Mouse (Mus musculus) hindlimb bud, embryonic 11.5 days (tissue): Measurements from ENCODE around the gene Atp6v0b.
A peak's percentile ranks its signal among the peaks of the same experiment; 100 is the strongest.

Source experiments
- DNase-seq: peaks from one replicate; pipeline ENCODE4 v3.0.0-alpha.2; 2012; ENCODE audit warnings: low read depth, low spot score; ENCODE audit errors: extremely low spot score

Atp6v0b gene

DNA sequence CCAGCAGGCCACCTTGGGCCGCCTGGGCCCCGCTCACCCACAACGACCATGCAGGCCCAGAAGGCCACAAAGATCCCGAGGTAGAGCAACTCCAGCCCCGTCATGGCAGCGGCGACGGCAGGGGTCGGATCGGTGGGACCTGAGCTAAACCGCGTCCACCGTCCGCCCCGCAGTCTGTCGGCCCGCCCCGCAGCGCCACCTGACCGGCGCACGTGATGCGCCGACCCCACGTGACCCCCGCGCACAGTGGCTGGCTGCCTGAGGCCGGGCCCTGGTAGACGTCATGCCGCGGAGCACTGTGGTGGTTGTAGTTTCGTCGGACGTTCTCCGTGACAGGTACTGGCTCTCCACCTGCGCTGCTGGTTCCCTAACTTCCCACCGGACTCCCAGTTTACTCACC lies at the start of gene Atp6v0b:
TSS of gene Atp6v0b (minus strand) at position 201 of the 400 bp plus-strand sequence.
- peak; percentile 53 for DNase-seq

- DNase-seq = no peak
Measured at GRCm38 (mm10) chr4:117934081-117934480, 46.9 kb upstream of the Atp6v0b start.

- no peak for DNase-seq
Measured at GRCm38 (mm10) chr4:117933248-117933647, 46.1 kb upstream of the Atp6v0b start.

DNA sequence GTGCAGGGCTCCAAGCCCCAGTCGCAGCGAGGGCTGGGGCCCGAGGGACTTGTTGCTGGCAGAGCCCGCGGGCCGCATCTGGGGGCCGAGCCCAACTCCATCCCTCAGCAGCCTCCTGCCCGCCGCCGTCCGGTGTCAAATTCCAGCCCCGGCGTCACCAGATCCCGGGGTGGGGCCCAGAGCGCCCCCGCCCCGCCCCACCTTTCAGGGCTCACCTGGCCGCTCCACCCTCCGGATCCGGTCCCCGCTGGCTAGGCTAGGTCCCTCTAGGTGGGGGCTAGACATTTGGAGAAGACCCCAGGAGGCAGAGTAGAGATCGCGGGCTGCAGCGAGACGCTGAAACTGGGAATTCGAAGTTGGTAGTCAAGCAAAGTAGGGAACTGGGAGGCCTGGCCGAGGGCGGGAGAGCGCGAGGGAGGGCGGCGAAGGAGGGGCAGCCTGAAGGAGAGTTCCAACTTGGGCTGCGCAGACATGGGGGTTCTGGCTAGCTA lies 42.3 kb upstream of the Atp6v0b start, which contains the start of gene Artn:
TSS of gene Artn (minus strand) at position 373 of the 491 bp plus-strand sequence.
- DNase-seq = no peak

GRCm38 (mm10) chr4:117928699-117929241 lies 41.6 kb upstream of the Atp6v0b start:
- no peak for DNase-seq

DNA sequence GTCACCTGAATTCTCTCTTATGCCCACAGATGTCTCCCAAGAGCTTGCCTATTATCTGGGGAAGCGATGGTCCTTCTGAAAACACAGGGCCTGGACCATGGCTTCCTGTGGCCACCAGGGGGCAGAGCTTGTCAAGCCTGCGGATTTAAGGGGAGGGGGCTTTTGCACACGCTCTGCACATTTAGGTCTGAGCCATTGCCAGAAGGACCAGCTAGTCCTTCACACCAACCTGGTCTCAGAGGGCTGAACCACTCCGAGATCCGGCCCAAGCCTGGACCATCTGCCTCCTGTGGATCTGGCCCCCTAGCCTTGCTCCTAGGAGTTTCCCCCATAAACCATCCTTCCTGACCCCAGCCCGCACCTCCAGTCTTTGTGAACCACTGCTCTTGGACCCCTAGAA lies 41.1 kb upstream of the Atp6v0b start:
- no peak for DNase-seq

DNA sequence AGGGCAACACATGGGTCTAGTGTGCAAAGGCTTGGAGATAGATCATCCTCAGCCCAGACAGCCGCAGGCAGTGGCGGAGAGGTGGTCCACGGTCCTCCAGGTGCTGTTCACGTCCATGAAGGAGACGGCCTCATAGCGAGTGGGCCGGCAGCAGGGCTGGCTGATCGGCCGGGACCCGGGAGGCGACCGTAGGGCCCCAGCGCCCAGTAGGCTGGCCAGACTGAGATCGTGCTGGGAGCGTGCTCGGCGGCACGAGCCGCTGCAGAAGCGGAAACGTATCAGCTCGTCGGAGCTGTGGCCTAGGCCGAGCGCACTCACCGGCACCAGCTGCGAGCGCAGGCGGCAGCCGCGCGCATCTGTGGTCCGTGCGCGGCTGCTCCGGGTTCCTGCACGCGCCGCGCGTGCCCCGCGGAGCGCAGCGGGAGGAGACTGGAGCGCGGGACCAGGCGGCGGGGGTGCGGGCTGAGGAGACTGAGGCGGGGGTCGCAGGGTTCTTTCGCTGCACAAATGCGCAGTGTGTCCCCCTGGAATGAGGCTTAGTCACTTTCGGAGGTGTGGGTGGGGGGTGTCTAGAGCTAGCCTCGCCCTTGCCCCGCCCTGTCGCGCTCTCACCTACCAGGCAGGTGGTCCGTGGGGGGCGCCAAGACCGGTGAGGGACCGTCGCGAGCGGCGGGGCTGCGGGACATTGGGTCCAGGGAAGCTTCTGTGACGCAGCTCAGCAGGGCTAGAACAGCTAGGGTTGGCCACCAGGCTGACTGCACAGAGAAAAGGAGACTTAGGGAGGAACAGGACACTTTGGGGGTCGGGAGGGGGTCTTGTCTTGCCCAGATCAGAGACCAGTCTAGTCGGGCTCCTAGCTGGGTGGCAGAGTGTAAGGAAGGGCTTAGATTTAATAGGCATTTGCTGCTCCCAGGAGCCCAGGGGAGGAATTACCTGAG lies 39.7 kb upstream of the Atp6v0b start:
- DNase-seq = no peak

- no peak for DNase-seq
Measured at GRCm38 (mm10) chr4:117924916-117925315, 37.8 kb upstream of the Atp6v0b start.

DNA sequence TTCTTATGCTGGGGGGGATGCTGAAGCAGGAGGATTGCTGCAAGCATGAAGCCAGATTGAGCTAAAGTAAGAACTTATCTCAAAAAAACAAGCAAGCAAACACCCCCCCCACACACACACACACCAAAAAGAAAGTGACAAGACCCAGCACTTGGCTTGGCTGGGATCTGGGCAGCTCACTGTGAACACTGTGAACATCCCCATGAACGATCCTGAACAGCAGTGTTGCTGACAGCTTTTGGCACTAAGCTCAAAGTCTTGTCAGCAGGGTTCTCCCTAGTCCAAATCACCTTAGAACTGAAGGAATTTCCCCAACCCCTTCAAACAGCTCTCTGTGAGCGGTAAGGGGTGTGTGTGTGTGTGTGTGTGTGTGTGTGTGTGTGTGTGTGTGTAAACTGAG lies 36.3 kb upstream of the Atp6v0b start:
- DNase-seq = no peak

DNA sequence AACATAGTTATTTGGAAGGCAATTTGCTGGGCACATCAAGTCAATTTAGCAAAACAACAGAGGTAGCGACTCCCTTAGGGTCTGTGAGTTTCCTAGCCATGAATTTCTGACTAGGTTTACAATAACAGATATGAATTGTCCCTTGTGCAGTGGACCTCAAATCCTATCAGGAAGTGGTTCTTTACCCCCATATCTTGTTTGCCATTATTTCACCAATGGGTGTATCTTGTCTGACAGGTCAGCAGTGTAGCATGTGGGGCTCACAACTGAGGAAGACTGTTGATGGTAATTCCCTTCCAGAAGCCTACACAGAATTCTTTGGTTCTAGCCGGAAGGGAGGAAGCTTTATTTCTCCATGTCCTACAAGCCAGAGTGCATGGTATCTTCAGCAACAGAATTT lies 34.2 kb upstream of the Atp6v0b start:
- DNase-seq = no peak

DNA sequence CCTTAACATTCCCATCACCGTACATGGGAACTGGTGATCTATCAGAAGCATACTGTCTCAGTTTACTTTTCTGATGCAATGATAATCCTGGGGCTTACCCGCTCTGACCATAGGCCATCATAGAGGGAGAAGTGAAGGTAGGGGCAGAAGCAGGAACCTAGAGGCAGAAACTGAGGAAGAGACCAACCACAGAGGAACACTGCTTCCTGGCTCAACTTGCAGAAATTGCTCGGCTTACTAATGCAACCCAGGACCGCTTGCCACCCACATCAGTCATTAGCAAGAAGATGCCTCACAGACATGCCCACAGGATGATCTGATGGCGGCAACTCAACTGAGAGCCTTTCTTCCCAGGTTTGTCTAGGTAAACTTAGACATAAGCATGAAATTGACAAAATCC lies 31.6 kb upstream of the Atp6v0b start:
- no peak for DNase-seq

- DNase-seq = no peak
Measured at GRCm38 (mm10) chr4:117918261-117918660, 31.1 kb upstream of the Atp6v0b start.

DNA sequence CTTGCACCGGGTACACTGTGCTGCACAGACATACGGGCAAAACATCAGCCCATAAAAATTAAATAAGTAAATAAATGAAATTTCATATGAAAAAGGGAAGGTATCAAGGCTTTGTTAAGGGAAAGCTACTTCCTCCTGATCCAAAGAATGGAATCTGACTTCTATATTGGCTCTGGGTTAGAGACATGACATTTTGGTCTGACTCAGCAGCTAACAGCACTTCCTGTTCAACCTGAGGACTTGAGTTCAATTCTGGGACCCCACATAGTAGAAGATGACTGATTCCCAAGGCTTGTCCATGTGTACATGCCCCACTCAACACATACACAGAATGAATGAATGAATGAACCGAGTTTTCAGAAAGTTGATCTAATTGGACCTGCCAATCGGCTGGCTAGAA lies 30.7 kb upstream of the Atp6v0b start:
- no peak for DNase-seq

DNA sequence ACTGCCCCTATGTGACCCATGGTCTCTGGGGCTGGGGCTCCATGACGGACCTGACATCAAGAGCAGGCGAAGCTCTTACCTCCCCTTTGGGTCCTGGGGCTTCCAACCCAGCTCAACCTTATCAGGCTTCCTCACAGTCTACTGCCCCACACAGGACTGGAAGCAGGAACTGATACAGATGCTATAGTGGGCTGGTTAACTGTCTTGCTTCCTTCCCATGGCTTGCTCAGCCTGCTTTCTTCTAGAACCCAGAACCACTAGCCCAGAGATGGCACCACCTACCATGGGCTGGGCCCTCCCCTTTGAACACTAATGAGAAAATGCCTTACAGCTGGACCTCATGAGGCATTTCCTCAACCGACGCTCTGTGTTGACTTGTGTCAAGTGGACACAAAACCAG lies 30.3 kb upstream of the Atp6v0b start:
- no peak for DNase-seq

DNA sequence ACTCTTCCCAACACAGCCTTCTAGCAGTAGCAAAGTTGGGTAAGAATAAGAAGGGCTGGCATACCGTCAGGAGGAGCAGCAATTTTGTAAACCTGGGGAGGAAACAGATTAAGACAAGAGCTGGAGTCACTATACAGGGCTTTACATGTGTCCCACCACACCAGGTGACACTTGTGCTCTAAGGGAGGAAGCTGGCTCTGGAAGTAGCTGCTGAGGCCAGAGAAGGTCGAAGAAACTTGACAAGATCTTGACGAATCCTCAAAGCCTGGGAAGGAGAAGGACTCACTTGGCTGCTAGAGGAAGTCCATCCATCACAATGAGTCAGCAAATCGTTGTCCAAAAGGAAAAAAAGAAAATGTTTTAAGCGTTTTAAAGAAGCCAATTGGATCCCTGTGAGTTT lies 29.3 kb upstream of the Atp6v0b start:
- no peak for DNase-seq

- no peak for DNase-seq
Measured at GRCm38 (mm10) chr4:117915489-117916105, 28.5 kb upstream of the Atp6v0b start.

- DNase-seq = peak; percentile 86
Measured at GRCm38 (mm10) chr4:117914591-117915442, 27.7 kb upstream of the Atp6v0b start, which contains the start of gene Ipo13. Gene Ipo13, minus strand, starts transcription at chr4:117914999.

- no peak for DNase-seq
Measured at GRCm38 (mm10) chr4:117914031-117914430, 26.9 kb upstream of the Atp6v0b start.

DNA sequence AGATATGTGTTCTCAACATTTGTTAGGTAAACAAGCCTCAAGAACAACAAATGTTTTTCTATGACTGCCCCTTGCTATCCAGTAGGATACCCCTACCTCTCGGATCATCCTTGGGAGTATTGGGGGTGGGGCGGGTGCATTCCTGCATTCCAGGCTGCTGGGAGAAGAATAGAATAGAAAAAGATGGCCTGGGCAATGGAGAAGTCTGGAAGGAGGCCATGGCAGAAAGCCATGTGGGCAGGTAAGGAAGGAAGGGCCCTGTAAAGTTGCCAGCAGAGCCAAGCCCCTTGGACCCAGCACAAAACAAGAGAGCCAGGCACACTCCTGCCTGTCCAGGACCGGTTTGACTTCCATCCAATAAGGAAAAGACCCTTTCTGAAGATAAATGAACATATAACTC lies 26.3 kb upstream of the Atp6v0b start:
- DNase-seq = no peak

GRCm38 (mm10) chr4:117912685-117913273 lies 25.6 kb upstream of the Atp6v0b start:
- DNase-seq = no peak
